Mouse (Mus musculus) kidney, adult 2 months (tissue): ENCODE data around the gene Rora.

Experiments used
- CTCF ChIP-seq: fragments of 200-500 bp; conservative IDR thresholded peaks from 2 replicates; pipeline ENCODE4 v1.5.1; 2011; ENCODE audit warnings: low read depth, mild to moderate bottlenecking, control low read depth, low read length, moderate library complexity, mixed read lengths; ENCODE audit not compliant: insufficient read depth, insufficient read length
- POLR2A ChIP-seq: fragments of 200-500 bp; IDR thresholded peaks from one replicate; pipeline ENCODE4 v1.6.1; 2011; ENCODE audit warnings: low read depth, low read length, control low read depth

DNA sequence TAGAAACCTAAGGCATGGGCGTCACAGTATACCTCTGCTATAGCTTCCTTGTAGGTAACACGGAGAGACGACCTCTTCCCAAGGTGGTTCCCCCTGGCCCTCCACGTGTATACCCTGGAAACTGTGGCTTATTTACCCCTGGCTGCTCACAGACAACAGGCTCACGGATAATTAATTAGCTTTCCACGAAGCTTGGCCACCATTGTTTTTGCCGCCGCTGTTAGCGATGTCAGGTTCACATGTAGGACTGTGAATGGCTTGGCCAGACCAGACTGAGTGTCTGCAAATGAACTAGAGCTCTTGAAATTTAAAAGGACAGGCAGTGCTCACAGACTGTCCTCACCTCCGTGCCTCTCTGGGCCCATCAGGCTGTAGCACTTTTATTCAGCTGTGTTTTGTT is 483.8 kb downstream of the Rora start:
- TF ChIP-seq CTCF (no peak), POLR2A (no peak)
